Mouse (Mus musculus) hindbrain, embryonic 14.5 days (tissue): Measurements from ENCODE around the gene C330007P06Rik. TPM values are rescaled to one million over a fixed set of nuclear protein-coding genes. Genes with fewer than 3 reads are reported as not detected.
A peak's percentile ranks its signal among the peaks of the same experiment; 100 is the strongest.

Experiments
- ATAC-seq: fragments of 200-750 bp; cut with Nextera tagmentation; 2 replicates; pipeline ENCODE4 v1.8.0; 2017; ENCODE audit warnings: moderate number of reproducible peaks, mild to moderate bottlenecking, moderate TSS enrichment, moderate library complexity; ENCODE audit not compliant: low FRiP score
- DNase-seq: peaks from one replicate; pipeline ENCODE4 v3.0.0-alpha.2; 2015; ENCODE audit warnings: low spot score
- H3K27ac ChIP-seq: fragments of 300-500 bp; sonication (generic); 2 replicates; pipeline ENCODE4 v1.5.1; 2014; ENCODE audit warnings: mild to moderate bottlenecking, moderate library complexity
- H3K27me3 ChIP-seq: fragments of 300-500 bp; sonication (generic); 2 replicates; pipeline ENCODE4 v1.6.1; 2014; ENCODE audit warnings: mild to moderate bottlenecking, low read length, mixed read lengths; ENCODE audit not compliant: control insufficient read depth, insufficient read depth
- H3K36me3 ChIP-seq: fragments of 300-500 bp; sonication (generic); replicated peaks from 2 replicates; pipeline ENCODE4 v1.6.1; 2014; ENCODE audit not compliant: control insufficient read depth, insufficient read depth
- H3K4me1 ChIP-seq: fragments of 300-500 bp; sonication (generic); replicated peaks from 2 replicates; pipeline ENCODE4 v1.6.1; 2014; ENCODE audit warnings: antibody characterized with exemption, low read length, mixed read lengths; ENCODE audit not compliant: control insufficient read depth, insufficient read depth
- H3K4me2 ChIP-seq: fragments of 300-500 bp; sonication (generic); replicated peaks from 2 replicates; pipeline ENCODE4 v1.6.1; 2014; ENCODE audit warnings: mild to moderate bottlenecking, moderate library complexity
- H3K4me3 ChIP-seq: fragments of 300-500 bp; sonication (generic); replicated peaks from 2 replicates; pipeline ENCODE4 v1.5.1; 2014; ENCODE audit warnings: mild to moderate bottlenecking, low read length
- H3K9ac ChIP-seq: fragments of 300-500 bp; sonication (generic); 2 replicates; pipeline ENCODE4 v1.6.1; 2014
- H3K9me3 ChIP-seq: fragments of 300-500 bp; sonication (generic); 2 replicates; pipeline ENCODE4 v1.6.1; 2016; ENCODE audit warnings: low read length; ENCODE audit not compliant: control insufficient read depth
- WGBS: fragments of 180-500 bp; shearing (Covaris S2); extraction: QIAGEN DNeasy Blood & Tissue Kit; methylation state at CpG from one replicate; pipeline ENCODE4 v1.1.7; 2014; 5-methylcytosine and 5-hydroxymethylcytosine counted together
- polyA plus RNA-seq: library from polyadenylated mRNA; unstranded; fragments of >200 nt; fragmentation: Nextera tagmentation; extraction: Ambion mirVana; gene quantifications from 2 replicates; pipeline ENCODE4 v1.2.1, GENCODE M21; 2014

Gene C330007P06Rik
- polyA plus RNA-seq, 1 experiment from 2014 or later = 24.6 TPM

GRCm38 (mm10) chrX:36823932-36824711 is 49.8 kb downstream of the C330007P06Rik start:
- ATAC-seq (no peak), DNase-seq (no peak)
- H3K4me3 ChIP-seq = no peak overlapping the region
- H3K4me2 ChIP-seq = no peak overlapping the region
- no peak overlapping the region for H3K27ac ChIP-seq
- H3K4me1 ChIP-seq = no peaks in the 10 kb centered on the region
- H3K27me3 ChIP-seq = no peaks in the 10 kb centered on the region
- H3K9me3 ChIP-seq = no peaks in the 10 kb centered on the region
- no peak overlapping the region for H3K9ac ChIP-seq
- 82% methylated on average over 10 of the region's 10 CpGs for WGBS
- no peaks in the 10 kb centered on the region for H3K36me3 ChIP-seq

DNA sequence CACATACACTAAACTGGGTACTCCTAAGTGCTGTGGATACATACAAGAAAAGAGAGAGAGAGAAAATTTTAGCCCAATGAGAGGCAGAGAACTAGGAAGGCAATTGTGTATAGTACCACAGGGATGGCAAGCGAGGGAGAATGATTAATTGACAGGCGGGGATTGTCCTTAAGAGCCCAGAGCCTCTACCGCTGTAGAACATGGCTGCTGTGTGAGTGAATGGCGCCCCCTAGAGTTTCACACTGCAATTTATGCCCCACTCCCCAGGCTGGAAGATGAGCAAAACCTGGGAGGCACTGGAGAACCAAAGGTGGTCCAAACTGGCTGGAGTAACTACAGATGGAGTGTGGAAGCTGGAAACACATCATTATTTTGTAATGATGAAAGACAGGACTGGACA is 53.7 kb downstream of the C330007P06Rik start:
- H3K27me3 ChIP-seq = no peaks in the 10 kb centered on the region
- no peak overlapping the region for H3K9ac ChIP-seq
- H3K36me3 ChIP-seq = no peaks in the 10 kb centered on the region
- no peak overlapping the region for H3K4me2 ChIP-seq
- DNase-seq = peak; percentile 64
- 0 out of 2 replicates have a peak, but pooled peaks cover 6% of the 10 kb centered on the region for H3K4me1 ChIP-seq
- H3K4me3 ChIP-seq = no peak overlapping the region
- no peak overlapping the region for H3K27ac ChIP-seq
- ATAC-seq = peak; percentile 56; the same call in 1 of the 2 replicates
- 16% methylated on average over 4 of the region's 4 CpGs for WGBS
- no peaks in the 10 kb centered on the region for H3K9me3 ChIP-seq

GRCm38 (mm10) chrX:36819575-36819974 is 54.3 kb downstream of the C330007P06Rik start:
- Histone ChIP-seq H3K4me3 (no peak overlapping the region), H3K27ac (no peak overlapping the region), H3K9me3 (no peaks in the 10 kb centered on the region), H3K27me3 (no peaks in the 10 kb centered on the region), H3K4me1 (0 out of 2 replicates have a peak, but pooled peaks cover 6% of the 10 kb centered on the region), H3K36me3 (no peaks in the 10 kb centered on the region), H3K4me2 (no peak overlapping the region), H3K9ac (no peak overlapping the region)
- 70% methylated on average over 4 of the region's 4 CpGs for WGBS
- ATAC-seq = no peak
- no peak for DNase-seq

GRCm38 (mm10) chrX:36816953-36817441 is 56.9 kb downstream of the C330007P06Rik start:
- peak overlapping the region; percentile 34; the same call in 1 of the 2 replicates for H3K9ac ChIP-seq
- peak overlapping the region; percentile 46 for H3K4me2 ChIP-seq
- ATAC-seq = peak; percentile 87
- no peaks in the 10 kb centered on the region for H3K9me3 ChIP-seq
- H3K27me3 ChIP-seq = no peaks in the 10 kb centered on the region
- no peaks in the 10 kb centered on the region for H3K36me3 ChIP-seq
- WGBS = 12% methylated on average over 10 of the region's 10 CpGs
- H3K27ac ChIP-seq = peak overlapping the region; percentile 85
- 0 out of 2 replicates have a peak, but pooled peaks cover 6% of the 10 kb centered on the region for H3K4me1 ChIP-seq
- DNase-seq = peak; percentile 36
- peak overlapping the region; percentile 14 for H3K4me3 ChIP-seq

- H3K4me1 ChIP-seq = 0 out of 2 replicates have a peak, but pooled peaks cover 6% of the 10 kb centered on the region
- no peak for DNase-seq
- no peaks in the 10 kb centered on the region for H3K36me3 ChIP-seq
- no peaks in the 10 kb centered on the region for H3K27me3 ChIP-seq
- H3K9ac ChIP-seq = no peak overlapping the region
- H3K4me3 ChIP-seq = peak overlapping the region; percentile 14; the same call in 1 of the 2 replicates
- H3K9me3 ChIP-seq = no peaks in the 10 kb centered on the region
- 35% methylated on average over 8 of the region's 8 CpGs for WGBS
- peak overlapping the region; percentile 46 for H3K4me2 ChIP-seq
- peak overlapping the region; percentile 85 for H3K27ac ChIP-seq
- ATAC-seq = no peak
Measured at GRCm38 (mm10) chrX:36816368-36816899, 57.5 kb downstream of the C330007P06Rik start.

DNA sequence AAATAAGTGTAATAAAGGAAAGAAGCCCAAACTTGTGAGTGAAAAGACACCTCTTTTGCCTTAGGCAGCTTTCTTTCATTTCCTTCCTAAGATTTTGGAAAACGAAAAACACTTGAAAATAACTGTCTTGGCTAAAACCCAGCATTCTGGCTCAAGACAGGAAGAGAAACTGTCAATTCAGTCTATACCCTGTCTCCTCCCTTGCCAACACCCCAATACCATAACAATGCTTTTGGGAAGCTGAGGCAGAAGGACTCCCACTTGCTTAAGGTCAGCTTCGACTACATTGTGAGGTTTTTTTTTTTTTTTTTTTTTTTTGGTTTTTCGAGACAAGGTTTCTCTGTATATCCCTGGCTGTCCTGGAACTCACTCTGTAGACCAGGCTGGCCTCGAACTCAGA is 58.5 kb downstream of the C330007P06Rik start:
- Histone ChIP-seq H3K9ac (no peak overlapping the region), H3K27ac (no peak overlapping the region), H3K27me3 (no peaks in the 10 kb centered on the region), H3K9me3 (no peaks in the 10 kb centered on the region), H3K4me1 (0 out of 2 replicates have a peak, but pooled peaks cover 6% of the 10 kb centered on the region), H3K4me2 (no peak overlapping the region), H3K4me3 (no peak overlapping the region), H3K36me3 (no peaks in the 10 kb centered on the region)
- ATAC-seq (no peak), DNase-seq (no peak)
- 76% methylated on average over 2 of the region's 4 CpGs for WGBS

DNA sequence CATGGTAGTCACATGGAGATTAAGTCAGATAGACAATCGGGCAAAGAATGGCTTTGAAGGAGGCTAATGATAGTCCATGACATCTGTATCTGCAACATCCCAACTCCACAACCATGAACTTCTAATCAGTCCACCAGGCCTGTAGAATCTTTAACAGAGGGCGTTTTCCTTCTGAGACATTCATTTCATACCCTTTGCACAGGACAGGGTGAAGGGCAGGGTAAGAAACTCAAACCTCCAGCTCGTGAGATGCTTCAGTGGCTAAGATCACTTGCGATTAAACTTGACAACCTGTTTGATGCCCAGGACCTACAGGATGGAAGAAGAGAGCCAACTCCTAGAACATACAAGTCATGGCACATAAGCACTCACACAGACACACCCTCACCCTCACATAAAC is 58.9 kb downstream of the C330007P06Rik start:
- no peak overlapping the region for H3K9ac ChIP-seq
- ATAC-seq = no peak
- no peaks in the 10 kb centered on the region for H3K27me3 ChIP-seq
- H3K27ac ChIP-seq = no peak overlapping the region
- DNase-seq = no peak
- 86% methylated on average over 4 of the region's 4 CpGs for WGBS
- H3K4me3 ChIP-seq = no peak overlapping the region
- H3K9me3 ChIP-seq = no peaks in the 10 kb centered on the region
- no peak overlapping the region for H3K4me2 ChIP-seq
- H3K36me3 ChIP-seq = no peaks in the 10 kb centered on the region
- 0 out of 2 replicates have a peak, but pooled peaks cover 6% of the 10 kb centered on the region for H3K4me1 ChIP-seq

DNA sequence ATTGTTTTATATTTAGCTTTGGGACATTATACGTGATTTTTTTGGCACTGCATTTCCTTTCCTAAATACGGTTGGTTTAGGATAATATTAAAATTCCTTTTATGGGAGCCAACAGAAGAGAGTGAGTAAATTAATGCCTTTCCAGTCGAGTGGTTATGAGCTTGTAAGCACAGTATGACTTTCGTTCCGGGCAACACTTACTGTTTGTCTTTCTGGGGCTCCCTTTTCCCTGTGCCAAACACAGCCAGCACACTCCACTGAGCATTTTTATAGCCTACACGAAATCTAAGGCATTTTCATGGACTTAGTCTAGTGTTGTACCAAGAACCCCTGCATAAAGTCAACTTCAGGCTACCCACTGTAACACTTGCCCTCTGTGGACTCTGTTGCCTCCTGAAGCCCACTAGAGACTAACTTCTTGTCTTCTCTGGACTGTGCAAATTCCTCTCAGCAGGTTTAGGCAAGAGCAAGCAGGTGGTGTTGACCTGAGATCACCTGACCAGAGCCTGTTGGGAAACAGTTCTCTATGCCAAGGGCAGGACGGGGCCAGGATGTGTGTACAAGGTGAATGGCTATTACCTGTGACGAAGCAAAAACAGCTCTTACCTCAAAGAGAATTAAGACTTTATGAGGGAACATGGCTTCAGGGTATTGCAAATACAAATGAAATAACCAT is 59.6 kb downstream of the C330007P06Rik start:
- 74% methylated on average over 8 of the region's 8 CpGs for WGBS
- H3K4me1 ChIP-seq = 0 out of 2 replicates have a peak, but pooled peaks cover 6% of the 10 kb centered on the region
- no peak overlapping the region for H3K4me3 ChIP-seq
- no peak overlapping the region for H3K9ac ChIP-seq
- no peaks in the 10 kb centered on the region for H3K36me3 ChIP-seq
- ATAC-seq = no peak
- H3K27me3 ChIP-seq = no peaks in the 10 kb centered on the region
- no peak for DNase-seq
- no peak overlapping the region for H3K27ac ChIP-seq
- H3K9me3 ChIP-seq = no peaks in the 10 kb centered on the region
- H3K4me2 ChIP-seq = no peak overlapping the region

DNA sequence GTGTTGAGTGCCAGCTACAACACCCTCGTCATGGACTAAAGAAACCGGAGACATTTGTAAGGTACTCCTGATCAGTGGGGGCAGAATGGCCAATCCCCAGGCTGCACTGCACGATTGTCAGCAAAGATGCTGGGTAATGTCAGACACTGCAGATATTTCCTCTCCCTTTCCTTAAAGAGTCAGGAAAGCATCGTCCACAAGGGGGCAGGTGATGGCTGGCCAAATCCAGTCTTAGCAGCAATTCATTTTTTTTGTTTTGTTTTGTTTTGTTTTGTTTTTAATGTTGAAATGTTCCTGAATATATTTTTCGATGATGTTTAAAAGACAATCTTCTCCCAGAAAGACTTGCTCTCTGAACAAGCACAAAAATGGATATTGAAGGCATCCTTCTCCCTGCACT is 62.5 kb downstream of the C330007P06Rik start:
- Histone ChIP-seq H3K4me3 (no peak overlapping the region), H3K27me3 (no peaks in the 10 kb centered on the region), H3K9me3 (no peaks in the 10 kb centered on the region), H3K36me3 (no peaks in the 10 kb centered on the region), H3K4me1 (0 out of 2 replicates have a peak, but pooled peaks cover 5% of the 10 kb centered on the region), H3K9ac (no peak overlapping the region), H3K4me2 (no peak overlapping the region), H3K27ac (no peak overlapping the region)
- WGBS = 51% methylated on average over 5 of the region's 5 CpGs
- peak; percentile 56 for DNase-seq
- ATAC-seq = no peak
